Mouse (Mus musculus) urinary bladder, postnatal 0 days (tissue): ENCODE results near the gene Capzb. TPM values are rescaled to one million over a fixed set of nuclear protein-coding genes. Genes with fewer than 3 reads are reported as not detected.

ENCODE experiments used
- microRNA-seq: library from miRNA; unstranded; fragments of <30 nt; microRNA quantifications from one replicate; pipeline ENCODE4, GENCODE M21; 2016
- polyA plus RNA-seq: library from polyadenylated mRNA; unstranded; fragments of >200 nt; fragmentation: Nextera tagmentation; extraction: Ambion mirVana; gene quantifications from 2 replicates; pipeline ENCODE4 v1.2.1, GENCODE M21; 2015

Gene Capzb
- 432 and 489 TPM in 2 replicates for polyA plus RNA-seq

DNA sequence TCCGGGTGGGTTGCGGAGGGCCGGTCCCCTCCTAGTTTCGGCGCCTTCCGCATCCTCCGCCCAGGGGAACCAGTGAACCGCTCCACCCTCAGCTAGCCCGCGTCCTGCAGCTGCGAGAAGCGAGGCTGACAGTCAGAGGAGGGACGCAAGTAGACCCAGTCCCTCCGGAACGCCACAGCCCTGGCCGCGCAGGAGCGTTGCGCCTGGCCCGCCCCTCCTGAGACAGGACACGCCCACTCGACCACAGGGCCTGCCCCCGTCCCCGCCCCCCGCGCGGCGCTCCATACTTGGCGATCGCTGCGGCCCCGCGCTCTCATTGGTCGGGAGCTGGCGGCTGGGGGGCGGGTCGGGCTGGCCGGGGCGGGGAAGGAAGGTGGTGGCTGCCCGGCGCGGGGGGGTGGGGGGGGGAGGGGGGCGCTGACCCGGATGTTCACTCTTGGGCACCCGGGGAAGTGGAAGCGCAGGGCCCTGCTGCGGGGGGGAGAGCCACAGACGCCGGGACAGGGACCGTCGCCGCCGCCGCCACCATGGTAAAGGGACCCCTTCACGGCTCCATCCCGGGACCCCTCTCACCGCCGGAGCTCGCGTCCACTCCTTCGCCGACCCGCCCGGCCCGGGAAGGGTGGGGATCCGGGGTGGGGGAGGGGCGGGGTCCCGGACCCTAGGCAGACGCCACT, at the start of gene Capzb:
Gene Capzb, plus strand, starts transcription at position 401 of the 677 bp plus-strand sequence.

GRCm38 (mm10) chr4:139310171-139310898, 117.6 kb downstream of the Capzb start, which contains the start of the genes Pqlc2 and Akr7a5:
TSS of gene Pqlc2 (minus strand) at chr4:139310708.
TSS of gene Akr7a5 (plus strand) at chr4:139310744.

Small RNA genes lying within 50 kb of the gene (microRNA-seq; reads per million reads assigned to microRNA genes)
- gene Gm24245 (not detected), gene Gm25732 (not detected)

Other genes with a start within 250 kb of the Capzb start
- 0.33 and 0.63 TPM in 2 replicates for gene Rnf186, start 225.8 kb upstream of the Capzb start, polyA plus RNA-seq
- gene Tmco4, start 220.0 kb upstream of the Capzb start, polyA plus RNA-seq: 17.6 and 18.9 TPM in 2 replicates
- 0.05 TPM in 1 of 2 replicates, not detected in the other for gene Htr6, start 117.3 kb upstream of the Capzb start, polyA plus RNA-seq
- gene Nbl1, start 99.9 kb upstream of the Capzb start, polyA plus RNA-seq: 101 and 105 TPM in 2 replicates
- gene Minos1, start 61.8 kb upstream of the Capzb start, polyA plus RNA-seq: 455 and 505 TPM in 2 replicates
- 8.4 and 10.2 TPM in 2 replicates for gene Pqlc2, start 117.8 kb downstream of the Capzb start, polyA plus RNA-seq
- 47.6 and 49.5 TPM in 2 replicates for gene Akr7a5, start 117.8 kb downstream of the Capzb start, polyA plus RNA-seq
- gene Mrto4, start 159.7 kb downstream of the Capzb start, polyA plus RNA-seq: 50.8 and 58.6 TPM in 2 replicates
- 10.6 and 13.1 TPM in 2 replicates for gene Emc1, start 159.7 kb downstream of the Capzb start, polyA plus RNA-seq
- gene Ubr4, start 159.7 kb downstream of the Capzb start, polyA plus RNA-seq: 40.9 and 42.9 TPM in 2 replicates